Mouse (Mus musculus) lung, adult 18-20 months (tissue): Measurements from ENCODE around the gene Gm17622.

Experiments
- DNase-seq, 2 experiments: peaks; one replicate each; pipeline ENCODE4 v3.0.0; 2022; ENCODE audit warnings: mixed read lengths in 2 of 2

The Gm17622 gene

DNA sequence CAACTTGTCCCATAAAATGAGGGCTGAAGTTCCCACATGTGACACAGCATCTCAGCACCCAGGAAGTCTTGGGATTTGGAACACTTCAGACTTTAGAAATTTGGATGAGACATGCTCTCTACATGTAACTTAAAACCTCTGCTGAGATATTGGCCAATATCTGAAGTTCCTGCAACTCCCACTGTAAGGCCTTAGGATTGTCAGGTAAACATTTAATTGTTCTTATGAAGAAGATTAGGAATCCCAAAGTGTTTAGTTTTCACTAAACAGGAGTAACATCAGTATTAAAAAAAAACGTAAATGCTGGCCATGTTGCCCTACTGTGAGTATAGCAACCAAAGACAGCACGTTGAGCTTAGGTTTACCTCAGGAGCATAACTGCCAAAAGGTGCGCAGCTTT is at the start of gene Gm17622:
Gene Gm17622, plus strand, starts transcription at position 301 of the 400 bp plus-strand sequence.
- DNase-seq, result no peak

DNA sequence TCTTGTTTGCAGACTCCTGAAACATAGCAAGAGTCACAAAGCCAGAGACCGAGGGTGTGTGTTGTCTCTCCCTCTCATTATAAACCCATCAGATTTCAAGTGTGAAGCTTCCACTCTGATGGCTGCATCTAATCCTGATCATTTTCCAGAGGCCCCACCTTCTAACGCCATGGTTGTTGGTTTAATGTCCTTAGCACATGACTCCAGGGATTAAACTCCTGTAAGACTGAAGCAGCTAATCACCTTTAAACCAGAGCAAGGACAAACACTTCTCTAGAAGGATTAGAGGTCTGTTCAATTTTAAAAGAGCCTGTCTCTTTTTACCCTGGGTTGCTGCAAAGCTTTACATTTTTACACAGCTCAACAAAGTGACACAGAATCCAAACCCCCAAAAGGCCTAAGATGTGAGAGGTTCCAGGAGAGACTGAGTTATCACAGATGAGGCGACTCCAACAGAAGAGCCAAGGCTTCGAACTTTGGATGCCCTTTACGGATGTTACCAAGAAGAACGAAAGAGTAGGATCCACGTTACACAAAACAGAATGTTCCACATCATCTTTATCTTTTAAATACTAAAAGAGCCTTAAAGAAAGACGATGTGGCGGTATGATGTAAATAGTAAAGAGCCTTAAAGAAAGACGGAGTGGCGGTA is 40.2 kb upstream of the Gm17622 start:
- no peak for DNase-seq

DNA sequence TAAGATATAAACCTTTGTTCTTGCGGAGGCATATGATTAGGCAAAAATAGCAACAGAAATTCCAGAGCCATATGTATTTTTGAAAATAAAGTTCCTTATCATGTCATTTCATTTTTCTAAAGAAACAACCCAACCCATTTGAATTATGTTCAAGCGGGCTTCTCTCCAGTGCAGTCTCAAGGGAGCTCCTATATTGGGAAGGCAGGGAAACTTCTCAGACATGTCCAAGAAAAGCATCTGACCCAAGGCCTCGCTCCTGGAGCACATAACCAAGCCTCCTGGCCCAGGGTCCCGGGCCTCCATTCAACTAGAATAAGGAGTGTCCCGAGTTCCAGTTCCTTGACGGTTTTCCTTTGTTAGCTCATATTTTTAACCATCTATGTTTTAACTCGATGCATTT is 39.7 kb upstream of the Gm17622 start:
- no peak for DNase-seq

DNA sequence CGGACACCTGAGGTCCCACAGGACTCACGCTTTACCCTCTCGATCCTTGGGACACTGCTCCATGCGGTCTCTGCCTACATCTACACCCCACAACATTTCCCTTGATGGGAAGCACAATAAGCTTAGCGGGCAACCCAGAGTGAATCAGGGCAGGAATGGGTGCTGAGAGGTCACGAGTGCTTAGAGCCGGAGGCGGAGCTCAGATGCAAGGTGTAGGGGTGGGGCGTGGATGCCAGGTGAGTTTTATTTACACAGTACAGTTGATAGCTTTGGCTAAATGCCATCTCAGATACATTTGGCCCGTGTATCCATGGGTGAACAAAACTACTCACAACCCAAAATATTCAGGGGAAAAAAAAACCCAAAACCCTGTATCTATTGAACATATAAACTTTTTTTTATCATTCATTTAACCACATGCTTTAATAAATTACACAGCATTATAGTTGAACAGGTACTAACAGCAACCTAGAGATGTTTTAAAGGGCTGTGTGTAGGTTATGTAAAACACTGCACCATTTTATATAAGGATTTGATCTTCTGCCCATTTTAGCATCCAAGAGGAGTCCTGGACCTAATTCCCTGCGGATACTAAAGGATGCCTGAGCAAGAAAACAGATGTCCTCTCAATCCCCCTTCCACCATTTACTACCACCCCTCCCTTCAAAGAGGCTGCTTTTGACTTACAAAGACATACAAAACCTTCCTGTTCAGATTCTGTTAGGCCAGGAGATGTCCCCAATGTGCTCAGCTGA is 39.0 kb upstream of the Gm17622 start:
- DNase-seq, result no peak

DNA sequence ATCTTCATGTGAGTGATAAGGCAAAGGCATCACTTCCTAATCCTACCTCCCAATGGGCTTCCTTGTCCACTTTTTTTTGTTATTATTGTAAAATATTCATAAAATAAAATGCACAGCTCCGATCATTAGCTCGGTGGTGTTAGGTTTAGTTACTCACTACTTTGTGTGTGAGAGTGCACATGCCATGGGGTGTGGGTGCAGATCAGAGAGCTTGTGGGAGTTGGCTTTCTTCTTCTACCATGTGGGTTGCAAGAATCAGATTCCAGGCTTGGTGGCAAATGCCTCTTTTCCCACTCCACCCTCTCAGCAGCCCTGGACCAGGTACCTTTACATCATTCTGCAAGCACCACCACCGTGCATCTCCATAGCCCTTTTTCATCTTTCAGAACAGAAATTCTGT is 37.9 kb upstream of the Gm17622 start:
- DNase-seq, result no peak

DNA sequence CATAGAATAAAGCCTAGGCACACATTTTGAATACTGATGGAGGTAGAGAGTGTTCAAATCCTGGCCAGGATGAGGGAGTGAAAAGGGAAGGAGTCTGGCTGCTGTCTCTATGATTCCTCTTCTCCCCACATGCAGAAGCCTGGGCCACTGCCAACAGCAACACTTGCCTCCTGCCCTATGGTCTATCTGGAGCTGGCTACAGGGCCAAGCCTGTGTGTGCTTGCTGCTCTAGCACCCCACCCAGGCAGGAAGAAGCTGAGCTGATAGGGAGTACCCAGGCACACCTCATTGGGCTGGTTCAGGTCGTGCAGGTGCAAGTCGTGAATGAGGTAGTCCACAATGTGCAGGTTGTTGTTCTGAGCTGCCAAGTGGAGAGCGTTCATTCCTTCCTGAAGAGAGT is 36.2 kb upstream of the Gm17622 start:
- no peak for DNase-seq

DNA sequence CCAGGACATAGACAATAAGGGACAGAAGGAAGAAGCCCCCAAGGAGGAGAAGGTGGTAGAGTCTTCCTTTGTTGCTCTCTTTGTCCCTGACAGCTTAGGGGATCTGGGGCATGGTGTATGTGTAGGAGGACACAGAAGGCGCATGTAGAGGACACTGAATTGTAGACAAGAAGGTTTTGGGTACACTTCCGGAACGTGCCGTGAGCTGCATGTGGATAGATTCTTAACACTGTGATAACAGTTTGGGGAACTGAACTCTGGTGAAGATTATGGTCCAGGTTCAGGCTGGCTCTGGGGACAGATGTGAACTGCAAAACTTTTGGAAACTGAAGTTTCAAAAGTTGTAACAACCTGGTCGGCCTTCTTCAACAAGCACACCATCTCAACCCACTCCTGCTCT is 33.0 kb upstream of the Gm17622 start:
- no peak for DNase-seq

DNA sequence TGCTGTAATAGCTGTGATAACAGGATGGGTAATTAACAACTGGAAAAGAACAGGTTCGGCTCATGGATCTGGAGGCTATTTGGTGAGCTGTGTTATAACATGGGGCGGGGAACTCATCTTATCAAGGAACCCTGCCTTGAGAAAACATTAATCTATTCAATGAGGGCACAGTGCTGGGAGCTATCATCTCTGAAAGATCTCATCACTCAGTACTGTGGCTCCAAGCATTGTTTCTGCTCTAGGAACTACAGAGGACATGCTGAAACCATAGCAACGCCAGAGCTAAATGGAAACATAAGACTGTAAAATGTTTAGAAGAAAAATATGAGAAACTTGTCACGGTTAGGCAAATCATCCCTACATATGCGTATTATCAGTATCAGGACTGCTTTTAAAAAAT is 32.5 kb upstream of the Gm17622 start:
- no peak for DNase-seq

DNA sequence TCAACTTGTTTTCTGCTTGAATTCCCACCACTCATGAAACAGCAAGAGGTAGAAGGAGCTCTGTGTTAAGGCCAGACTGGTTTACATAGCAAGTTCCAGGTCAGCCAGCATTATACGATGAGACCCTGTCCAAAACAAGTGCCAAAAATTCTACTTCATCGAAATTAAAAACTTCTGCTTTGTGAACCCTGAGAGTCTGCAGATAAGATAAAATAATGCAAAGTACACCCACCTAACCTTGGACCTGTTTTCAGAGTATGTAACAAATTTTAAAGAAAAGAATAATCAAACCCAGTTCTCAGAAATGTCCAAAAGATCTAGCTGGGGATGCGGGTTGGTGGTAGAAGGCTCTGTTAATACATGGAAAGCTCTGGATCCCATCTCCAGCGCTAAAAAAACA is 31.9 kb upstream of the Gm17622 start:
- no peak for DNase-seq

DNA sequence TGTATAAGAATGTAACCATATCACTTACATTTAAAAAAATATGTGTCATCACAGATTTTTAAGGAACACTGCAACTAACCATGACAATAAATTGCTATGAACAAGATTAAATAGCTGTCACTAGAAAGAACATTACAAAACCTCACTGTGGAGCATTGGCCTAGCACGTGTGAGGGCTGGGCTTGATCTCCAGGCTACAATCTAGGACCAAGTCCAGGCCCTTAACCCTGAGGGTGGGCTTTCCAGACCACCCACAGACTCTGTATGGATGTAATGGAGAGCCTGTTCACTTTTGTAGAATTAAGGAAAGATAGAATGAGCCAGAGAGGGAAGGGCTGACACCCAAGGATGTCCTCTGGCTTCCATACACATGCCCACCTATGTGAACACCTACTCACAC is 27.9 kb upstream of the Gm17622 start:
- DNase-seq, result no peak

DNA sequence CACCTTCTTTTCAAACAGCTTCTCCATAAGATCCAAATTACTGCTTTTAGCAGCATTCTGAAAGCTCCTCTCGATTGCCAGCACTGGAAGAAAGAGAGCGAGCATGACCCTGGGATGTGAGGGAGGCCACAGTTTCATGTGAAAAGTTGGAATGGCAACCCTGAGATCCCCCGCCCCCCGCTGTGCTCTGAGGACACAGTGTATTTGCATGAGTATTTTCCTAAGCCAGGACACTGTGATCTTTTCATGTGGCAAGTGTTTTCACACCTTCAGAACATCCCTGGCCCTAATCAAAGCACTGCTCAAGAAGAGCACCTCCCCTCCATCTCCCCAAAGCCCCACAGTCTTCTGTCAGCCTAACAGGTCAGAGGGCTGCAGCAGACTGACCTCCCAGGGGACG is 25.2 kb upstream of the Gm17622 start:
- no peak for DNase-seq

DNA sequence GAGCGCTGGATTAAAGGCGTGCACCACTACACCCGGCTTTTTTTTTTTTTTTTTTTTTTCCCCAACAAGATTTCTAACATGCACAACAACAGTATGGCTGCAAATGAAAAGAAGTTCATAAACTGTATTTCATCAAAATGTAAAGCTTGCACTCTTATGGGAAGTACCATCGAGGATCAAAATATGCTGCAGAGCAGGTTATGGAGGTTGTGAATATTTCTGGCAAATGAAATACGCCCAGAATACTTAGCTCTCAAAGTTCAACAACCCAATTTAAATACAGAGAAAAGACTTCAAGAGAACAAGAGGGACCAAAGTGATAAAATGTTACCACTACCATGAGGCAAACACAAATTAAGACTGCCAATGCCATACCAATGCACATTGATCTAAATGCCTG is 21.9 kb upstream of the Gm17622 start:
- DNase-seq, result no peak

DNA sequence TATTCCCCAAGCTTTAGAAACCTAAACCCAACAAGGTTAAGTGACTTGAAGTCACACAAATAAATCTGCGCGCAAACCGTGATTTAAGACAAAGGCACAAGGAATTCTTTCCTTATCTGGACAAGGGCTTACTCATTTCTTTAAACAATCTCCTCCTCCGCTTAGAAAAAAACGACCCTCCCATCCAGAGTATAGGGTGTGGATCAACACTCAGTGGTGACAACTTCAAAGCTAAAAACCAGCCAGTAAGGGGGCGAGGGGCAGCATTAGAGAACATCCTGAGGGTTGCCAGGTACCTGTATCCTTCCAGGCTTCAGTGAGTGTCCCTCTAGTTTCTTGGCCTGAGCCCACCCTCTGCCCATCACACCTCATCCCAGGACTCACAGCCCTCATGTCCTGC is 20.0 kb upstream of the Gm17622 start:
- DNase-seq, result no peak

DNA sequence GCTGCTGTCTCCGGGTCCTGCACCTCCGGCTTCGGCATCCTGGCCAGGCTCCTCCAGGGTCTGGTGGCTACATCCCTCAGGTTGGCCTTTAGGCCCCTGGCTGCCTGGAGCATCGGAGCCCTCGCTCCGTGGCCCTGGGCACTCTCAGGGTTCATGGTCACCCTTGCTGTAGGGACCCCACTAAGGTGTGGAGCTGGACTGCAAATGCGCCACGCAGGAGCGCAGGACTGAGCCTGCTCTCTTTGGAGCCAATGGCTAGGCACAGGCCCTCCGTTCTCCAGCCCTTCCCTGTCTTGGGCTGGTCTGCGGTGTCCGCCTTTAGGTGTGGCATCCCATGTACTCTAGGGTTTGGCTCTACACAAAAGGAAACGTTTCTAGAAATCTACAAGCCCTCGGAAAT is 19.6 kb upstream of the Gm17622 start, which contains the start of gene Ankdd1b:
Gene Ankdd1b, minus strand, starts transcription at position 242 of the 400 bp plus-strand sequence.
- no peak for DNase-seq

DNA sequence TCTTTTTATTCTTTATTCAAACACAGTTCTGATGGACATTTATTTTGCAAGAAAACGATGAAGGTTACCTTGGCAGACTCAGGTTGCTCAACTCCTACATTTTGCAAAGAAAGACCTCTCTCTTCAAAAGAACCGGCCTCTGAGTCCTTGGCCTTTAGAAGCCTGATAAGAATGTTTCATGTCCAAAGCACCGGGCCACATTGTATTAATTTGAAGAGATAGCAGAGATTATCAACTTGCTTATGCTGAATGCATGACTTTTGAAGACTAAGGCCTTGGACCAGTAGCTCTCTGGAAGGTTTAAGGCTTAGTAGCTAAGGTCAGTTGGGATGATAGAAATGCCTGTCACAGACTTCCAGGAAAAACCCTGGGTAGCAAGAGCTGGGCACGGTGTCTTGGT is 13.3 kb upstream of the Gm17622 start:
- no peak for DNase-seq

DNA sequence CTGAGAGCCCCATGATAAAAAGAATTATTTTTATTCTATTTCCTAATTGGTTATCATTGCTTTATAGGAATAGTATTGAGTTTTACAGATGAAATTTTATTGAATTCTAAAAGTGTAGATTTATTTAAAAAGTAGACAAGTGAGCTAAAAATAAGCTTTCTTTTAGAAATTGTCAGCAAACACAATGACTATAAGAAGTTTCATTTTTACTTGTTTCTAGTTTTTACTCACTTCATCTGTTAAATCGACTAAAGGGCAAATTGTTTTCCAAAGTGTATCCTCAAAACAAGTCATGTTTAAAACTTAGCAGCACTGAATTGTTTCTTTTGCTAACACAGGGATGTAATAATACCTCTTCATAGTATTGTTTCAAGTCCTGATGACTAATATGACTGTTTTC is 11.5 kb upstream of the Gm17622 start:
- no peak for DNase-seq

DNA sequence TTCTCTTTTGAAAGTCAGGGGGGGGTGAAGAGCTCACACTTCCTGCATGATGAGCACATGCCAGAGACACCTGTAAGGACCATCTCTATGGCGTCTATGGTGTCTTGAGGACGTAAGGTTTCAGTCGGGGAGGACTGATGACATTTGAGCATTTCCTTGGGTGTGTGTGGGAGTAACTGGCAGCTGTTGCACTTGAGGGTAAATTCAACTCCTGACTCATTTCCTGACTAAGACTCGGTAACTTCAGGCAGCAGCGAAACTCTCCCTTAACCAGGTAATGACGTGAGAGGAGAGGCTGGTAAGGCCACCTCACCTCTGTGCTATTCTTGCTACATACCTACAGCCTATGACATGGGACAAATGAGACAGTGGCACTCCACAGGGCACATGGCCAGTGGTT is 3.3 kb upstream of the Gm17622 start:
- DNase-seq, result no peak

DNA sequence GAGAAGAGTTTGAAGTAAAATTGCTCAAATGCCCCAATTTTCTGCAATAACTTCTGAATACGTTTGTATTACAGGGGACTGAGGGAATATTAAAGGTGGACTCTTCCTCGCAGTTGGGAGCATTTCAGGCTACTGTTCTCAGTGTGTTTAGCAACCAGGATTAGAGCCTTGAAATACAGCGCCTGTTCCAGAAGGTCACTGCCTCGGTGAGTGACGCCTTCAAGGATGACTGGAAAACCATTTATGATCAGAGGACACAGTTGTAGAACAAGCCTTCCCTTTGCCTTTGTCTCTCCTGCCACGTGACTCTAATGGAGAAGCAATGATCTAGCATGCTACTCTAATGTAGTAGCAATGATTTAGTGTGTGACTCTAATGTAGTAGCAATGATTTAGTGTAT is 2.6 kb upstream of the Gm17622 start:
- no peak for DNase-seq

DNA sequence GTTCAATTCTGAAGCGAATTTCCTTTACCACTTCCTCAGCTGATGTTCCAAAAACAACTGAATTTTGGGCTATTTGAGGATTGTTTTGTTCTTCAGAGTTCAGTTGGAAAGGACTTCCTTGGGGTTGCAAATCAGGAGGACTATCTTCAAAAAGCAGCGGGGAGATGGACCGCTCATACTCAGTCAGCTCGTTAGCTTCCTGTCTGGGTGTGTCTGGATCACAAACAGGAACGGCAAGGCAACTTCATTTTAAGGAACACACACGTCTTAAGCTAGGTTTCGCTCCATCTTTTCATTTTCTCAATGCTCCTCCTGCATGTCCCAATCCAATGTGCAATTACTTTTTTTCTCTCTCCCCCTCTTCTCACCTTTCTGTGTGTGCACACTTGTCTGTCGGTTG is 6.1 kb downstream of the Gm17622 start:
- no peak for DNase-seq

DNA sequence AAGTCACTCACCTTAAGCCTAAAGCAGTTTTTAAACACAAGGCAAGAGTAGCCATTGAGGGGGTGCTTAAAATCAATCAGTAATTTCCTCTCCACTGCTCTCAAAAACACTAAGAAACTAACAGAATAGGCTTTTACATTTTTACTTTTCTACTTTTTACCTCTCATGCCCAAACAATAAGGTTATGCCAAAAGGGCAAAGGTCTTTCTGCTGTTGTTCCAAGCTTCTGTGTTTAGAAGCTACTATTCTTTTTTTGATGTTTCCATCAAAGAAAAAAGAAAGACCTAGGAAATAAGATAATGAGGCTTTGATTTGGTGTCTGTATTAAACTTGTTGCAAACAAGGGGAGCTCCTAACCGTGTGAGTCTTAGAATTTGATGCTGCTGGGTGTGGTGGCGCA is 9.4 kb downstream of the Gm17622 start:
- no peak for DNase-seq

DNA sequence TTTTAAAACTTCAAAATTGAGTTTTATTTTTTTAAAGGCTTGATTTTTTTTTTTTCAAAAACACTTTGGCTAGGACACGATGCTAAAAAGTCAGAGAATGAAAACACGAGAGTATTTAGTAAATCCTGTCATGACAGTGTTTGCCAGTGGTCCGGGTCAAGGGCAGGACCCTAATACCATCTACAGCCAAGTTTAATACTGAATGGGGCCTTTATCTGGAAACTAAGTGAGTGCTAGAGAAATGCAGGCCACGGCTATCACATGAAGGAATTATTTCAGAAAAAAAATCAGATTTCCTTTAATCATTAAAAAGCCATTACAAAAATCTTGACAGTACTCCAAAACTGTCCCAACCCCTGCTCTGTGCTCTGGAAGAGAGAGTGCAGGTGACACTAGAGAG is 15.1 kb downstream of the Gm17622 start:
- peak in 1 of 2 experiments; percentile 23 for DNase-seq

DNA sequence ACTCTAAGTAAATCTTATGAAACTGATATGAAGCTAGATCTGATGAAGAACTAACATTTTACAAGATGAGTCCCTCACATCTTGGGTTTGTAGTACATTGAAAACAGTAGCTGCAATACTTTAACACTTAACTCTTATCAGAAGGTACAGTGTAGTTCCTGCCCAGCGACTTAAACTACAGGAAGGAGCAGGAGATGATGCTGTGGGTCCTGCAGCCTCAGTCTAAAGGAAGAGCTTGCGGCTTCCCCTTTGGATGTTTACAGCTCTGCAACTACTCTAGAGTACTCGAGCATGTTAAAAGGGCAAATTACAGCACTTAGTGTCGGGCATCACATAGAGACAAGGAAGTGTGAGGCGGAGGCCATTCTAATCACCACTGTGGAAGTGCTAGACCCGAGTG is 15.8 kb downstream of the Gm17622 start:
- DNase-seq, result no peak

DNA sequence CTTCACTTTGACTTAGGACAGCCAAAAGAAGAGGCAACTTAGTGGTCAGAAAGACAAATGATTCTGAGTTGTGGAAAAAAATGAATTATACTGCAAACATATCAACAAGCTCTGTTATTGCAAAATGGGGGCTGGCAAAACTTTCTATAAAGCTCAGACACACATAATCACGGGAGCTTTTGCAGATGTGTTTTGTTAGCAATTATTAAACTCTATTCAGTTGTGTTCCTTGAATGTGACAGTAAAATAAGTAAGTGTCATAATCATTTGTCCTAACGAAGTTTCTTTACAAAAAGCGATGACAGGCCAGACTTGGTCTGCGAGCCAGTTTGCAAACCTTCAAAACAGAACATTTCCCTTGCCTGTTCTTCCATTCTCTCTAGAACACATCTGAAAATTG is 17.0 kb downstream of the Gm17622 start:
- peak in 1 of 2 experiments; percentile 15 for DNase-seq

DNA sequence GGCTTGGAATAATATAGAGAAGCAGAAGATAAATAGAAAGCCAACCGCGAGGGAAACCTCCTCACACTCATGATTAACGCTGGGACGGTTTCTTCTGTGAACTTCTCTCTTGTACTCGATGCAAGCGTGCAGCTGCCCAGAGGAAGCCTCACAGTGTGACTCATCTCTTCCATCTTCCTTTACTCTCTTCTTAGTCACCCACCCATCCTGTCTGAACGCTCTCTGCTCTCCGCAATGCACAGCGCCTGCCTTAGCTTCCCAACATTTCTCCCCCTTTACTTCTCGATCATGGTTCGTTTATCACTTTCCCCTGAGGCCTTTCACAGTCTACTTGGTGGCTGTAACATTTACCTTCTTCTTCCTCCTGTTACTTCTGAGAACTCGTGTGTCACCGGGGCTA is 20.1 kb downstream of the Gm17622 start:
- DNase-seq, result peak; percentile 36 to 45

DNA sequence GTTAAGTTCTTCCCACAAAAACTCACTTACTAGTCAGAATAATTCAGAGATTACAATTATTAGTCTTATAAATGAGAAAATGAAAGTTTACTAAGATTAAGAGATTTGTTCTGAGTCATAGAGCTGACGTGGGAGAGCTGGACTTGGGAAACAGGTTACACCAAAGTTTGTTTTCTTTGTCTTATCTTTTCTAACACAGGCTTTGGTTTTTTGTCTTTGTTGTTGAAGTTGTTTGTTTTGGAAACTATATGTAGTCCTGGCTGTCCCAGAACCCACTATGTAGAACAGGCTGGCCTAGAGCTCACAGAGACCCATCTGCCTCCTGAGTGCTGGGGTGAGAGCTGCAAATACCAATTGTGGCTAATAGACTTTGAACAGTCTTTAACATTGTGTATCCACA is 20.7 kb downstream of the Gm17622 start:
- DNase-seq, result peak in 1 of 2 experiments; percentile 9
